Mouse (Mus musculus) heart, embryonic 15.5 days (tissue): ENCODE measurements around the gene Ncan. TPM values are rescaled to one million over a fixed set of nuclear protein-coding genes. Genes with fewer than 3 reads are reported as not detected.

Source experiments
- ATAC-seq: fragments of 200-750 bp; cut with Nextera tagmentation; replicated peaks from 2 replicates; pipeline ENCODE4 v1.8.0; 2017; ENCODE audit warnings: low read depth, moderate TSS enrichment; ENCODE audit not compliant: insufficient number of reproducible peaks, insufficient read depth, low FRiP score
- H3K27ac ChIP-seq: fragments of 300-500 bp; sonication (generic); 2 replicates; pipeline ENCODE4 v1.5.1; 2015; ENCODE audit warnings: mild to moderate bottlenecking, inconsistent platforms
- H3K27me3 ChIP-seq: fragments of 300-500 bp; sonication (generic); 2 replicates; pipeline ENCODE4 v1.6.1; 2015; ENCODE audit warnings: inconsistent platforms
- H3K36me3 ChIP-seq: fragments of 300-500 bp; sonication (generic); 2 replicates; pipeline ENCODE4 v1.6.1; 2015; ENCODE audit warnings: mild to moderate bottlenecking, inconsistent platforms
- H3K4me1 ChIP-seq: fragments of 300-500 bp; sonication (generic); replicated peaks from 2 replicates; pipeline ENCODE4 v1.6.1; 2015; ENCODE audit warnings: inconsistent platforms
- H3K4me2 ChIP-seq: fragments of 300-500 bp; sonication (generic); 2 replicates; pipeline ENCODE4 v1.6.1; 2015; ENCODE audit warnings: inconsistent platforms, mild to moderate bottlenecking, moderate library complexity
- H3K4me3 ChIP-seq: fragments of 300-500 bp; sonication (generic); 2 replicates; pipeline ENCODE4 v1.5.1; 2015; ENCODE audit warnings: mild to moderate bottlenecking, inconsistent platforms
- H3K9ac ChIP-seq: fragments of 300-500 bp; sonication (generic); 2 replicates; pipeline ENCODE4 v1.6.1; 2015; ENCODE audit warnings: mild to moderate bottlenecking, inconsistent platforms
- H3K9me3 ChIP-seq: fragments of 300-500 bp; sonication (generic); replicated peaks from 2 replicates; pipeline ENCODE4 v1.6.1; 2016; ENCODE audit warnings: inconsistent platforms
- WGBS: fragments of 180-500 bp; shearing (Covaris S2); methylation state at CpG from one replicate; pipeline ENCODE4 v1.1.7; 2015; ENCODE audit warnings: mixed read lengths; 5-methylcytosine and 5-hydroxymethylcytosine counted together
- polyA plus RNA-seq: library from polyadenylated mRNA; unstranded; fragments of >200 nt; fragmentation: Nextera tagmentation; extraction: Ambion mirVana; gene quantifications from 2 replicates; pipeline ENCODE4 v1.2.1, GENCODE M21; 2015

The Ncan gene
- polyA plus RNA-seq, 1 experiment from 2014 or later = 0.16 TPM

DNA sequence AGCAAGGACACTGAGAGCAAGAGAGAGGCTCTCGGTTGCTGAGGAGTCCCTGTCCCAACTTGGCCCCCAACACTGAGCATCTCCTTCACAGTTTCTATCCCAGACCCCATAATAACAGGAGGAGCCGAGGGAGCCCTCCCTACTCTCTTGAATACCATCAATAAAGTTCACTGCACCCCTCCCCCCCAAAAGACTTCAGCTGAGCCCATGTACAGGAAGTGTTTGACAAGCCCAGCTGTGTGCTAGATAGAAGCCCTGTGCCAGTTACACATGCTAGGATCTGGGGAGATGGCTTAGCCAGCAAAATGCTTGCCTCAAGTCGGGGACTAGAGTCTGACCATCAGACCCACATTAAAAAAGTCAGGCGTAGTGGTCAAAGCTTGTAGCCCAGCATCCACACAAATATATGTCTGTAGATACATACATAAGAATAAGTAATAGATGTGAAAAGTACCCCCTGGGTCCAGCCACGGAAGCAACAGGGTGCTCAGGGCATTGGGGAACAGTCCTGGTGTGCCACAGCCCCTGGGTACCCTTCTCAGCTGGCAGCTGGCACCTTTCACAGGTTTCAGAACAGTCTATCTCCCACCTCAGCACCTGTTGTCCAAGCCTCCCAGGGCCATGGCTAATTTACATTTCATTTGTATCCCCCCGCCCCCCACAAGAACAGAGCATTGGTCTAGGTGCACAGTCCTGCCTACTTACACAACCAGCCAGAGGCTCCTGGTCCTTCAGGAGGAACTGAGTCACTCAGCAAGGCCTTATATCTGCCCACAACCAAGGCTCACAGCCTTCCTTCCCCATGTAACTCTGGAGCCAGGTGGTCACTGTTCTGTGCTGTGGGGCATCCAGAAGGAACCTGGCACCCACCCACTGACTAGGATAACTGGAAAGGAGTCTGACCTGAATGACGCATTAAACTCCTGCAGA lies 27.3 kb upstream of the Ncan start:
- WGBS = 76% methylated on average over 7 of the region's 7 CpGs
- Histone ChIP-seq H3K4me3 (no peak overlapping the region), H3K4me1 (peaks cover 6% of the 10 kb centered on the region), H3K9ac (no peak overlapping the region), H3K9me3 (no peaks in the 10 kb centered on the region), H3K27ac (no peak overlapping the region), H3K36me3 (peaks cover 32% of the 10 kb centered on the region), H3K4me2 (no peak overlapping the region), H3K27me3 (peaks cover 15% of the 10 kb centered on the region)
- no peak for ATAC-seq

GRCm38 (mm10) chr8:70139981-70140380 lies 19.3 kb upstream of the Ncan start:
- no peak for ATAC-seq

GRCm38 (mm10) chr8:70139026-70139857 lies 18.6 kb upstream of the Ncan start, which contains the start of the genes Rfxank, Borcs8 and Mef2b:
Gene Rfxank, minus strand, starts transcription at chr8:70139154.
Gene Borcs8, plus strand, starts transcription at chr8:70139499.
Gene Mef2b, plus strand, starts transcription at chr8:70139711.
- no peaks in the 10 kb centered on the region for H3K27me3 ChIP-seq
- under 1% methylated on average over 46 of the region's 46 CpGs for WGBS
- peaks cover 36% of the 10 kb centered on the region for H3K36me3 ChIP-seq
- ATAC-seq = peak; percentile 96
- peaks cover 32% of the 10 kb centered on the region for H3K4me1 ChIP-seq
- H3K9me3 ChIP-seq = no peaks in the 10 kb centered on the region
- peak within 1 kb of the TSS; percentile 80 for H3K4me3 ChIP-seq
- H3K27ac ChIP-seq = peak within 1 kb of the TSS; percentile 76
- H3K9ac ChIP-seq = peak within 1 kb of the TSS; percentile 75
- peak within 1 kb of the TSS; percentile 67 for H3K4me2 ChIP-seq

More at GRCm38 (mm10) chr8:70139981-70140380, 19.3 kb upstream of the Ncan start:
- no peaks in the 10 kb centered on the region for H3K9me3 ChIP-seq
- H3K36me3 ChIP-seq = peaks cover 36% of the 10 kb centered on the region
- H3K4me3 ChIP-seq = peak overlapping the region; percentile 80
- H3K9ac ChIP-seq = peak overlapping the region; percentile 74
- H3K27ac ChIP-seq = peak overlapping the region; percentile 76
- peak overlapping the region; percentile 67 for H3K4me2 ChIP-seq
- H3K27me3 ChIP-seq = no peaks in the 10 kb centered on the region
- 10% methylated on average over 9 of the region's 9 CpGs for WGBS
- peaks cover 25% of the 10 kb centered on the region for H3K4me1 ChIP-seq

DNA sequence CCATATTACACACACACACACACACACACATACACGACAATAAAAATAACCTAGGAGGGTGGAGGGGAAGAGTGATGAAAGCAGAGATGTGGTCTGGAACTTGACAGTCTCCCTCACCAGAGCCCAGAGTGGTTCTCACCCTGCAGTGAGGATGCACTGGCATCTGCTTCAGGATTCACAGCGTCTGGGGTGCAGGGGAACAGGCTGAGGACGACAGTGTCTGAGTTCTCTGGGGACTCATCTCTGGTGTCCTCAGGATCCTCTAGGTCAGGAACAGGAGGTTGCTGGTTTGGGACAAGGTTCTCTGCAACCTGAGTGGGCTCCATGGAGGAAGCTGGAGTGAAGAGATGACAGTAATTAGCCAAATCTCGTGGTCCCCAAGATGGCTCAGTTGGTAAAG lies 17.2 kb upstream of the Ncan start:
- no peak overlapping the region for H3K27ac ChIP-seq
- ATAC-seq = no peak
- 69% methylated on average over 4 of the region's 4 CpGs for WGBS
- peak overlapping the region; percentile 75 for H3K9ac ChIP-seq
- H3K4me3 ChIP-seq = peak overlapping the region; percentile 80
- peaks cover 43% of the 10 kb centered on the region for H3K36me3 ChIP-seq
- H3K9me3 ChIP-seq = no peaks in the 10 kb centered on the region
- peak overlapping the region; percentile 67 for H3K4me2 ChIP-seq
- H3K27me3 ChIP-seq = no peaks in the 10 kb centered on the region
- H3K4me1 ChIP-seq = peaks cover 36% of the 10 kb centered on the region

DNA sequence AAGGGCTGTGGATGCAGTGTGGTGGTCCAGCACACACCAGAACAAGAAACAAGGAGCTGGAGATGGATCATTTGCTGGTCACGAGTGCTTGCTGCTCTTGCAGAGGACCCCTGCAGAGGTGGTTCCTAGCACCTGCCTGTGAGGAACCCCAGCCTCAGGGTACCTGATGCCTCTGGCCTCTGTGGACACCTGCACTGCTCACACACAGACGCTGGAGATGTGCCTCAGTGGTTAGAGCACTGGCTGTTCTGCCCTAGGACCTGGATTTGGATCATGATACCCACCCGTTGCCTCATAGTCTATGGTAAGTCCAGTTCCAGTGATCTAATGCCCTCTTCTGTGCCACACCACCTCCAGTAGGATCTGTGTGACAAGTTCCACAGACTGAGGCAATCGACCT lies 15.9 kb upstream of the Ncan start:
- peaks cover 39% of the 10 kb centered on the region; the same call in 1 of the 2 replicates for H3K36me3 ChIP-seq
- H3K27ac ChIP-seq = no peak overlapping the region
- H3K9ac ChIP-seq = no peak overlapping the region
- no peak overlapping the region for H3K4me2 ChIP-seq
- H3K9me3 ChIP-seq = no peaks in the 10 kb centered on the region
- H3K4me3 ChIP-seq = no peak overlapping the region
- H3K4me1 ChIP-seq = peaks cover 45% of the 10 kb centered on the region
- WGBS = 85% methylated on average over 4 of the region's 4 CpGs
- H3K27me3 ChIP-seq = no peaks in the 10 kb centered on the region
- ATAC-seq = no peak

- no peak overlapping the region for H3K4me3 ChIP-seq
- H3K27me3 ChIP-seq = no peaks in the 10 kb centered on the region
- no peaks in the 10 kb centered on the region for H3K9me3 ChIP-seq
- no peak; the same call in 1 of the 2 replicates for ATAC-seq
- peak overlapping the region; percentile 59 for H3K27ac ChIP-seq
- H3K4me1 ChIP-seq = peaks cover 47% of the 10 kb centered on the region
- no peak overlapping the region for H3K9ac ChIP-seq
- 67% methylated on average over 9 of the region's 9 CpGs for WGBS
- H3K36me3 ChIP-seq = peaks cover 39% of the 10 kb centered on the region; the same call in 1 of the 2 replicates
- H3K4me2 ChIP-seq = no peak overlapping the region
These were observed 14.3 kb upstream of the Ncan start for GRCm38 (mm10) chr8:70134931-70135330.

- no peaks in the 10 kb centered on the region for H3K9me3 ChIP-seq
- no peak for ATAC-seq
- H3K27ac ChIP-seq = 0 out of 2 replicates have a peak overlapping the region, but pooled peaks have one; percentile 7
- H3K4me2 ChIP-seq = no peak overlapping the region
- WGBS = 88% methylated on average over 5 of the region's 5 CpGs
- H3K36me3 ChIP-seq = peaks cover 39% of the 10 kb centered on the region; the same call in 1 of the 2 replicates
- no peaks in the 10 kb centered on the region for H3K27me3 ChIP-seq
- H3K9ac ChIP-seq = no peak overlapping the region
- peaks cover 55% of the 10 kb centered on the region for H3K4me1 ChIP-seq
- H3K4me3 ChIP-seq = no peak overlapping the region
These were observed 13.4 kb upstream of the Ncan start for GRCm38 (mm10) chr8:70134086-70134485.

- Histone ChIP-seq H3K9ac (peak within 1 kb of the TSS; percentile 69), H3K4me1 (peaks cover 57% of the 10 kb centered on the region), H3K27ac (peak within 1 kb of the TSS; percentile 83), H3K4me2 (peak within 1 kb of the TSS; percentile 85), H3K36me3 (peaks cover 34% of the 10 kb centered on the region; the same call in 1 of the 2 replicates), H3K27me3 (no peaks in the 10 kb centered on the region), H3K4me3 (peak within 1 kb of the TSS; percentile 75), H3K9me3 (no peaks in the 10 kb centered on the region)
- peak; percentile 75 for ATAC-seq
- WGBS = 1% methylated on average over 37 of the region's 37 CpGs
These were observed 10.7 kb upstream of the Ncan start, which contains the start of gene Nr2c2ap for GRCm38 (mm10) chr8:70131166-70131883. Gene Nr2c2ap, plus strand, starts transcription at chr8:70131333.

- no peak for ATAC-seq
- peak overlapping the region; percentile 83 for H3K27ac ChIP-seq
- H3K4me3 ChIP-seq = no peak overlapping the region
- H3K9me3 ChIP-seq = no peaks in the 10 kb centered on the region
- H3K4me1 ChIP-seq = peaks cover 51% of the 10 kb centered on the region
- WGBS = 82% methylated on average over 3 of the region's 3 CpGs
- no peak overlapping the region for H3K4me2 ChIP-seq
- H3K36me3 ChIP-seq = peaks cover 22% of the 10 kb centered on the region; the same call in 1 of the 2 replicates
- H3K9ac ChIP-seq = no peak overlapping the region
- no peaks in the 10 kb centered on the region for H3K27me3 ChIP-seq
These were observed 9.4 kb upstream of the Ncan start for GRCm38 (mm10) chr8:70130066-70130465.

GRCm38 (mm10) chr8:70129309-70129952 lies 8.8 kb upstream of the Ncan start:
- no peak for ATAC-seq
- Histone ChIP-seq H3K4me1 (peaks cover 45% of the 10 kb centered on the region), H3K4me2 (no peak overlapping the region), H3K27me3 (no peaks in the 10 kb centered on the region), H3K9me3 (no peaks in the 10 kb centered on the region), H3K27ac (peak overlapping the region; percentile 83), H3K9ac (no peak overlapping the region), H3K36me3 (peaks cover 16% of the 10 kb centered on the region; the same call in 1 of the 2 replicates), H3K4me3 (no peak overlapping the region)
- 57% methylated on average over 9 of the region's 9 CpGs for WGBS
